Mouse (Mus musculus): ENCODE measurements at regions not wholly inside any gene's neighbourhood (a gene's known extent, or its start where the extent isn't known, plus 50 kb on each side); places are given as distances from the start of the nearest gene placed in this dataset.

DNA sequence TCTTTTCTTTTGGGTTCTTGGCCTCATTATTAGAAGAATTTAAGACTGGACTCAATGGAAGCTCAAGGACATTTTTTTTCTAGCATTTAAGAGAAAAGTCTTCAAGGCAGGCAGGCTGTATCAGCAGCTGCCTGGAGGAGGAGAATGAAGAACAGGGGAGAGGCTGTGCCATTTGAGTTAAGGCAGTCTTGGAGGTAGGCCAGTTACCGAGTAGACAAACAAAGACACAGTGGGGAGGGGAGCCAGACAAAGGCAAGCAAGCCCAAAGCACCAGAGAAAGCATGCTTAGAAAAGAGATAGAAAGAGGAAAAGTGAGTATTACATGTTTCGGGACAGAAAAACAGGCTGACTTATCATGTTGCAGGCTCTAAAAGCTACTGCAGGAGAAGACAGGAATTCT, 392.0 kb downstream of the Igsf11 start:
- peak; percentile 72 for DNase-seq (ENCODE audit: low read depth, low spot score)

DNA sequence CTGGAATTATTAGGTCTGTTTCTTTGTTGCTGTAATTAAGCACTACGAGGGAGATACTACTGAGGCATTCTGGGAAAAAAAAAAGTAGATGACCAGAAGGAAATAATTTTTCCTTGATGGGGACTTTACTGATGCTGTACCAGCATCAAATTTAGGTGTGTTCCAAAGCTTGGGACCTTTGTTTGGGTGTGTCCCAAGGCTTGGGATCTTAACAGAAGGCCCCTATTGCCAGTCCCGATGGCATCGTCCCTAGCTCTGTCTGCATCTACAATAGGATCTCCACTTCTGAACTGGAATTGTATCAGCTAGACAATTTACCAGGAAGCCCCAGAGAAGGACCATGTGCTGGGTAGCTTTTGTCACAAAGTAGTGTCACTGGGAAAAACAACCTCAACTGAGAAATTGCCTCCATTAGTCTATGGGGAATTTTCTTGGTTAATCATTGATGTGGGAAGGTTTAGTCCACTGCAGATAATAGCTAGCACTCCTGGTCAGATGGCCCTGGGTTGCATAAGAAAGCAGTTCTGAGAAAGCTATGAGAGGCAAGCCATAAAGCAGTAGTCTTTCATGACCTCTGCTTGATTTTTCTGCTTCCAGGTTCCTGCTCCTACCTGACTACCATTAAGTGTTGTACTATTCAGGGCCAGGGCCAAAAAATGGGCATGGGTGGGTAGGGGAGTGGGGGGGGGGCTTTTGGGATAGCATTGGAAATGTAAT, 392.7 kb downstream of the Igsf11 start:
- no peak for DNase-seq (ENCODE audit: low read depth, low spot score)

DNA sequence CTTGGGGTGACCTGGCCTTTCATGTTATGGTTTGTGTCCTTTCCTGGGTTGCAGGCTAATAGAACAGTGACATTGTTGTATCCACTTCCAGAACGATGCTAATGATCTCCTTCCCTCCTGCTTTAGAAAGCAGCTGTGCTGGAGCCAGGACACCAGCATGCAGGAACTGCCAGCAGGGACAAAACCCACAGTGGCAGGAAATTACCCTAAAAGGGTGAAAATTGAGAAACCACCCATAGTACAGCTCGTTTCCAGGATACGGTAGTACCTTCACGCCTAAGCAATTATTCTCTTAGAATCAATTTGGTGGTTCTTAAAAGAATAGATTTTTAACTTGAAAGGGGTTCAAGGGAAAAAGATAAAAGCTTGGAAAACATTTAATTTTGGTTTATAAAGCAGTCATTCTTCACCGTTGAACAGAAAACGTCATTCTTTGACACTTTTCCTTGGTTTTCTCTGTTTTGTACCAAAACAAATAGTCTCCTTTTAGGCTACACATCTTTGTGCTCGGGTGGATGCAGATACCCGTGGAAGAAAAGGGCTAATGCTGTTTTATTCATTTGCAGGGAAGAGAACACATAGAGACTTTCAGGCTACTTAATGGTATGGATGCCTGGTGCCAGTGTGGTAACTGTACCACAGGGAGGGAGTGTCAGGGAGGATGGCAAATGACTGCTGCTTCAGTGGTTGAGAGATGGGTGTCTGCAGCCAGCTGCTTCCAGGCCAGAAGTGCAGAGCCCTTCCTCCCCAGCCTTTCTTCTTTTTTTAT, 394.5 kb downstream of the Igsf11 start:
- DNase-seq (ENCODE audit: low read depth, low spot score), result peak; percentile 31

DNA sequence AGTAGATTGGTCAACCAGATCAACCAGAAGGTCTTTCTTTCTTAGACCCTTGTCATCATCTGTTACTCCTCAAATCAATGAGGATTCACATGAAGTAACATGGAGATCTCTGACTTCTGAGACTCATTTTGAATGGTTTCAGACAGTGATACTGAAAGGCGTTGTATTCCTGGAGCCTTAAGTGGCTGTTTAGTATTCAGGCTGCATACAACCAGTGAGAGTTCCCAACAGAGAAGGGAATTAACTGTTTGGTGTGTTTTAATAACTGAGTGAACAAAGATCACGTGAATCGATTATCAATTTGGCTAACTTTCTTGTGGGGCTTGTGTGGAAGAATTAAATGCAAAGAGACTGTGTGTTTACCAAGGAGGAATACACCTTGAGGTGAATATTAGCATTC, 406.4 kb downstream of the Igsf11 start:
- no peak for DNase-seq (ENCODE audit: low read depth, low spot score)

GRCm38 (mm10) chr16:39302902-39303361, 410.5 kb downstream of the Igsf11 start:
- peak; percentile 92 for DNase-seq (ENCODE audit: low read depth, low spot score)

GRCm38 (mm10) chr16:39303371-39303770, 410.9 kb downstream of the Igsf11 start:
- DNase-seq (ENCODE audit: low read depth, low spot score), result peak; percentile 16

- peak; percentile 15 for DNase-seq (ENCODE audit: low read depth, low spot score)
Observed at GRCm38 (mm10) chr16:39307951-39308350, 415.5 kb downstream of the Igsf11 start.

DNA sequence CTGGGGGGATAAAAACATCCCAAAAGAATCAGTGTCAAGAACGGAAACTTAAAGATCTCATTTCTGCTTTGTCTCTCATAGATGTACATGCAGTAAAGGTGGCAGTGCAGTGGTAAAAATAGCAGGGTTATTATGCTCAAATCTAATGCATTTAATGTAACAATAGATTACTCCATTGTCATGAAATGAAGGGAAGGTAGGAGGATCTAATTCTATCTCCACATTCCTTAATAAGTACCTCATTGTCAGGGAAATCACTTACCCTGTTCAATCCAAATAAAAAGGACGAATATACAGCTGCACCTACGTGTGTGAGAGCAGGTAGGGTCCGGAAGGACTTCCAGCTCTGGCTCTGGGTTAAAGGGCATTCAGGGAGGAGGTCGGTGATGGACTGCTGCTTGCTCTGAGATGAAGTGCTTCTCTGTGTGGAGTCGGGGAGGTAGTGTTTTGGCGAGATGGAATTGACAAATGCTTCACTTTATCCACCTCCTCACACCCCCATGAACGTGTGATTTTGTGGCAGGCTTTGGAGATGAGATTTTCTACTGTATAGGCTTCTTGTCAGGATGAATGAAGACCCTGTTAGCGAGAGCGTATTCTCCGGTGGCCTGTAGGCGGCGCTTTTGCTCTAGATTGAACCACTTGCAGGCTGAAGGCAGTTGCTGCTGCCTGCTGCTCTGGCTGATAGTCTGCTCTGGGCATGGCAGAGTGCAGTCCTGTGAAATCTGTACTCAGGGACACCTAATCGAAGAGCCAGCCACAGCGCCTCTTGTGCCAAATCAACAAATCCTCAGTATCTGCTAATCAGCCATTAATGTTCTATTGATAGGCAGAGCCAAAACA, 424.5 kb downstream of the Igsf11 start:
- peak; percentile 87 for DNase-seq (ENCODE audit: low read depth, low spot score)

GRCm38 (mm10) chr16:39325627-39326026, 433.2 kb downstream of the Igsf11 start:
- DNase-seq (ENCODE audit: low read depth, low spot score), result peak; percentile 64

DNA sequence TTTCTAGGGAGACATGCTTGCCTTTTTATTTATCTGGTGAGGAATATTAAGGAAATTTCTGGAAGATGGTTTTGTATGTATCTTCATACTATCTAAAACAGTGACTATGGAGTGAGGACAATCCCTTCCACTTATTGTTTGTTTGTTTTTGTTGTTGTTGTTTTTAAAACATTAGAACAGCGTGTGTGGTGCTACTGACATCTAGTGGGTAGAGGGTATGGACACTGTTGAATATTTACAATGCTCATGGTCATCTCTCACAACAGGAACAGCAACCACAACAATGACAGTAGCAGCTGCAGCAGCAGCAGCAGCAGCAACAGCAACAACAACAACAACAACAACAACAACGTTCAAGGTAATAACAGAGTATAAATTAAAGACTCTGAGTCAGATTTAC, 471.2 kb downstream of the Igsf11 start:
- DNase-seq (ENCODE audit: low read depth, low spot score), result no peak

GRCm38 (mm10) chr16:39368276-39368675, 475.8 kb downstream of the Igsf11 start:
- no peak for DNase-seq (ENCODE audit: low read depth, low spot score)

- DNase-seq (ENCODE audit: low read depth, low spot score), result peak; percentile 80
Observed at GRCm38 (mm10) chr16:39374616-39375015, 482.1 kb downstream of the Igsf11 start.

- DNase-seq (ENCODE audit: low read depth, low spot score), result peak; percentile 42
Observed at GRCm38 (mm10) chr16:39379959-39380358, 487.5 kb downstream of the Igsf11 start.

GRCm38 (mm10) chr16:39389943-39390342, 497.5 kb downstream of the Igsf11 start:
- peak; percentile 45 for DNase-seq (ENCODE audit: low read depth, low spot score)

DNA sequence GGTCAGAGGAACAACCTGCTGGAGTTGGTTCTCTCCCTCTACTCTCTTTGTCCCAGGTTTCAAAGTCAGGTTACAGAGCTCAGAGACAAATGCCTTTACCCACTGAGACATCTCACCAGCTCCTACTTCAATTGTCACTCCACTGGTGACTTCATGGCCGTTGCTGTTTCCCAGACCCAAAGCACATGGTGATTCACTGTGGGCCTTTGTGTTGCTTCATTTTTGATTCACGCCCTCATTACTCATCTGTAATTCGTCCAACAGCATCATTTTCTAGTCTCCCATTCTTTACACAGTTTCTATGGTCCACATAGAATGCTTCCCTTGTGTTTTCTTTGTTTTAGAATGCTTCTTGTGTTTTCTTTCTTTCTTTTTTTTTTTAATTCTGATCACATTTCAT, 498.2 kb downstream of the Igsf11 start:
- peak; percentile 25 for DNase-seq (ENCODE audit: low read depth, low spot score)

- peak; percentile 33 for DNase-seq (ENCODE audit: low read depth, low spot score)
Observed at GRCm38 (mm10) chr16:39402101-39402749, 509.8 kb downstream of the Igsf11 start.

GRCm38 (mm10) chr16:39431581-39431980, 539.1 kb downstream of the Igsf11 start:
- DNase-seq (ENCODE audit: low read depth, low spot score), result no peak

DNA sequence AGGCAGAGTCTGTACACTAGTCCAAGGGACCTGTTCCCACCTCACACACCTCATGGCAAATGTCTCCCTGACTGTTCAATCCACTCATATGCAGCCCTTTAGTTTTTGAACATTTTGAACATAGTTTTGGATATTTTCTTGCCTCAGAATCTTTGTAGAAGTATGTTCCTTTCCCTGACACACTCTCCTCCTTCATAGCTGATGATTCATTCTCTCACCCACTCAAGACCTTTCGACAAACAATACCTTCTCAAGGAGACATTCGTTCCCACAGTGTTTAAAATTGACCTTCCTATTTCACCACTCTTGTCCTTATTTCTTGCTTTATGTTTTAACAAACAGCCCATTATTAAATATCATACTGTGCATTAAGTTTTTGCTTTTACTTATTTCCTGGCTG, 538.4 kb upstream of the Lsamp start:
- peak; percentile 67 for DNase-seq (ENCODE audit: low read depth, low spot score)

GRCm38 (mm10) chr16:39453400-39454138, 530.6 kb upstream of the Lsamp start:
- peak; percentile 6 for DNase-seq (ENCODE audit: low read depth, low spot score)

All from brain, adult 2 months (tissue).